Mouse (Mus musculus) CD8-positive naive resting alpha-beta T cell, adult 2 months (primary cell): ENCODE data around the gene Pdgfb.

Experiments used
- DNase-seq, 2 experiments: peaks; one replicate each; pipeline ENCODE4 v3.0.0; 2022; ENCODE audit warnings: low read depth in 2 of 2, low spot score in 2 of 2

Gene Pdgfb

GRCm38 (mm10) chr15:80014321-80015210 is at the start of gene Pdgfb:
Gene Pdgfb, minus strand, starts transcription at chr15:80014977.
- DNase-seq = no peak

- no peak for DNase-seq
These were observed 48.0 kb upstream of the Pdgfb start for GRCm38 (mm10) chr15:80062821-80063220.

GRCm38 (mm10) chr15:80062339-80062738 is 47.6 kb upstream of the Pdgfb start:
- no peak for DNase-seq

- no peak for DNase-seq
These were observed 46.3 kb upstream of the Pdgfb start for GRCm38 (mm10) chr15:80061071-80061550.

DNA sequence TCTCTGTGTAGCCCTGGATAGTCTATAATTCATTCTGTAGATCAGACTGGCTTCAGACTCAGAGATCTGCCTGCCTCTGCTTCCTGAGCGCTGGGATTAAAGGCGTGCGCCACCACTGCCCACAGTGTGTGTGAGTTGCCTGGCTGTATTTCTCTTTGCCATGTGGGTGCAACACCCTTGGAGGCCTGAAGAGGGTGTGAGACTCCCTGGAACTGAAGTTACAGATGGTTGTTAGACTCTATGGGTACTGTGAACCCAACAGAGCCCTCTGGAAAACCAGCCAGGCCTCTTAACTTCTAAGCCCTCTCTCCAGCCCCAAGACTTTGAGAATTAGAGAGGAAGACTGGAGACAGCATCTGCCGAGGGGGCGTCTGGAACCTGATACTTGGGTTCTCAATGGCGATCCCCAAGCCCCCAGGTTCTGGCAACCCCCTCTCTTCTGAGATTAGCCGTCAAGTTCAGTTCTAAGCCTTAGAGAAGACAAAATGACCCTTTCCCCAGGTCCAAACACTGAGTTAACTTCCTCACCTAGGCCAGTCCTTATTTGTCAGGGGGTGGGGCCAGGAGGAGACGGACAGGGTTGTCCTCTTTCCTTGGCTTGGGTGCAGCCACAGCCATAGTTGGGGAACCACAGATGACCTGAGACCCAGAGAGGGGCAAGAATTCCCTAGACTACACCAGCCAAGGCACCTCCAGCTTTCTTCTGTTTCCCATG is 45.7 kb upstream of the Pdgfb start:
- DNase-seq = no peak

GRCm38 (mm10) chr15:80059606-80060005 is 44.8 kb upstream of the Pdgfb start:
- no peak for DNase-seq

- DNase-seq = no peak
These were observed 43.4 kb upstream of the Pdgfb start for GRCm38 (mm10) chr15:80058151-80058550.

- DNase-seq = no peak
These were observed 39.4 kb upstream of the Pdgfb start for GRCm38 (mm10) chr15:80054034-80054710.

GRCm38 (mm10) chr15:80053381-80054033 is 38.7 kb upstream of the Pdgfb start:
- no peak for DNase-seq

- no peak for DNase-seq
These were observed 37.0 kb upstream of the Pdgfb start for GRCm38 (mm10) chr15:80051782-80052181.

DNA sequence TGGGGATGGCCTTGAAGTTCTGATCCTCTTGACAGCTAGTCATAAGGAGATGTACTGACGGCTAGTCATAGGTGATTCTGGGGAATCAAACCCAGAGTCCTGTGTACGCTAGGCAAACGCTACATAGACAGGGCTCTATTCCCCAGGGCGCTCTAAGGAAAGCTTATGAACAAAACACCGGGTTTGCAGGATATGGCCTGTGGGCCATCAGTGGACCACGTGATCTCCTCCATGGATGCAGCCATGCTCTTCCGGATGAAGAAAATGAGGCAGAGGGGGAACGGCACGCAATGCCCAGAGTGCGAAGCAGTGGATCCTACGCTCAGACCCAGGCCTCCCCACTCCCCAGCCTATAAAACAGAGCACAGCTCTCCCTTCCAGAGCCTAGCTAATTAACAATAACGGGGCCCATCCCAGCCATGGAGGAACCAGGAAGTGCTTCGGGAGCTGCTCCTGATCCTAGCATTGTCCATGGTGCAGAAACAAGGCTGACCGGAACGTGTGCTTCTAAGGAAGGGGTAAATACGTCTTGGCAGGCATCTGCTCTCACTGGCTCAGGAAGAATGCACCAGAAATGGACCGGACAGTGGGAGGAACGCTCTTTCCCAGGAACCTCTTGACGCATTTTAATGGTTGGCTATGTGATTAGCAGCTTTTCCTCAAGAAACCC is 36.5 kb upstream of the Pdgfb start:
- DNase-seq = no peak

- no peak for DNase-seq
These were observed 35.3 kb upstream of the Pdgfb start for GRCm38 (mm10) chr15:80050093-80050492.

GRCm38 (mm10) chr15:80047973-80048372 is 33.2 kb upstream of the Pdgfb start:
- no peak for DNase-seq

DNA sequence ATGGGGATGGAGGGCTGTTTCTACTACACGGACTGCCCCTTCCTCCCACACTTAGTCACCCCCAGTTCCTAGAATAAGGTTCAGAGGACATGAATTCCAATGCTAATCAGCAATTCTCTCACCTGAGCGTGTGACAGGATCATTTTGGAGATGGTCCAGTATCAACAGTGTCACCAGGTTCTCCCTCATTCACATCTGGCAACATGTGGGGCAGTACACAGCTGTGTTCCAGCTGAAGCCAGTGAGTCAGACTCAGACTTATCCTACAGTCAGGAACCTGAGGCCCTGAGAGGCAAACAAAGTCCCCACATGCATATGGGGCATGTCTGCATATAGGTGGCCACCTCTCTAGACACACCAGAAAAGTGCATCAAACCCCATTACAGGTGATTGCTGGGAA is 32.5 kb upstream of the Pdgfb start:
- no peak for DNase-seq

- DNase-seq = no peak
These were observed 31.0 kb upstream of the Pdgfb start for GRCm38 (mm10) chr15:80045749-80046148.

GRCm38 (mm10) chr15:80044249-80044648 is 29.5 kb upstream of the Pdgfb start:
- DNase-seq = no peak

GRCm38 (mm10) chr15:80042152-80042551 is 27.4 kb upstream of the Pdgfb start:
- DNase-seq = no peak

DNA sequence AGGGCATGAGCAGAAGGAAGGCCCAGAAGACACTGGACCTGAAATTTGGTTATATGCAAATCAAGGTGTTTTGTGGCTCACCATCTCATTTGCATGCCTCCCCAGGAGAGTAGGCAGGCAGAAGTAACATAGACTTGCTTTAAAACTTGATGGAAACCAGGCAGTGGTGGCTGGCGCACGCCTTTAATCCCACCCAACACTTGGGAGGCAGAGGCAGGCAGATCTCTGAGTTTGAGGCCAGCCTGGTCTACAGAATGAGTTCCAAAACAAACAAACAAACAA is 23.3 kb upstream of the Pdgfb start:
- DNase-seq = no peak

DNA sequence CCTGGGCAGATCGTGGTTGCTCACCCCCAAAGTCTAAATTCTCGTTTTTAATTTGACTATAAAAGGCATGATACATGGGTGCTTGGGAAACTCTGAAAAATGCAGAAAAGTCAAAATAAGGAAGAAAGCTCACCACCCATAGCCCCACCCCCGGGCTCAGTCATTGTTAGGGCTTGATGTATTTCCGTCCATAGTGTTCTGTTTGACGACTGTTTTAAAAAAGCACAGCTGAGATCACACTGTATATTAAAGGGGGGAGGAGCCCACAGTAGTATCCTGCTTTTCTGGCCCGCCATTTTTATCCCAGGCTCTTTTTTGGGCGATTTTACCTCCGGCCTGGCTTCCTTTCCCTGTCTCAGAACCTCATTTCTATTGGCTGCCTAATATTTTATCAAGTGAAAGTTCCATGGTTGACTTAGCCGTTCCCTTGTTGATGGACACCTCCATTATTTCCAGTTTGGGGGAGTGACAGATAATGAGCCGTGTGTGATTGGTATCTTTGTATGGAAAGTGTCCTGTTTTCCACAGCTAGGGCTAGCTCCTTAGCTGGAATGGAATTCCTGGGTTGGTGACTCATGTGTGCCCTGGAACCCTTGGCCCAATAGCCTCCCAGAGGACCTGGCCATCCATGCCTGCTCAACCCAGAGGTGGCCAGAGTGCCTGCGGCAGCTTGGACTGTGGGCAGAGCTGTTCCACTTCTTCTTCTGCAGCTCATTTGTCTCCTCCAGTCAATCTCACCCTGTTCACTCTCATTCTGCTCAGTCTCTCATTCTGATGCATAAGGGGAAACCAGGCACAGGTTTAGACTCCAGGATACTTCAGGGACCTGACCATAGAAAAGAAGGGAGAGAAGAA is 22.7 kb upstream of the Pdgfb start:
- no peak for DNase-seq

- DNase-seq = no peak
These were observed 20.6 kb upstream of the Pdgfb start for GRCm38 (mm10) chr15:80035341-80035885.
